Mouse (Mus musculus): ENCODE measurements around the gene Adgrl4.

Adgrl4 gene

GRCm38 (mm10) chr3:151437693-151438092, at the start of gene Adgrl4:
Gene Adgrl4, plus strand, starts transcription at chr3:151437887.
- in situ Hi-C loops (cut with MboI) = no loop called here

GRCm38 (mm10) chr3:151390912-151391311, 46.8 kb upstream of the Adgrl4 start:
- in situ Hi-C loops (cut with MboI) = no loop called here

GRCm38 (mm10) chr3:151392891-151393290, 44.8 kb upstream of the Adgrl4 start:
- in situ Hi-C loops (cut with MboI) = no loop called here

GRCm38 (mm10) chr3:151393330-151393729, 44.4 kb upstream of the Adgrl4 start:
- in situ Hi-C loops (cut with MboI) = no loop called here

GRCm38 (mm10) chr3:151399270-151399669, 38.4 kb upstream of the Adgrl4 start:
- in situ Hi-C loops (cut with MboI) = no loop called here

- in situ Hi-C loops (cut with MboI) = no loop called here
These were observed 26.7 kb upstream of the Adgrl4 start for GRCm38 (mm10) chr3:151411031-151411430.

- in situ Hi-C loops (cut with MboI) = no loop called here
These were observed 26.2 kb upstream of the Adgrl4 start for GRCm38 (mm10) chr3:151411488-151411887.

- in situ Hi-C loops (cut with MboI) = no loop called here
These were observed 20.8 kb upstream of the Adgrl4 start for GRCm38 (mm10) chr3:151416931-151417330.

GRCm38 (mm10) chr3:151417688-151418572, 19.8 kb upstream of the Adgrl4 start:
- in situ Hi-C loops (cut with MboI) = no loop called here

- in situ Hi-C loops (cut with MboI) = no loop called here
These were observed 13.1 kb upstream of the Adgrl4 start for GRCm38 (mm10) chr3:151424326-151425207.

GRCm38 (mm10) chr3:151430106-151430505, 7.6 kb upstream of the Adgrl4 start:
- in situ Hi-C loops (cut with MboI) = no loop called here

- in situ Hi-C loops (cut with MboI) = no loop called here
These were observed 6.2 kb upstream of the Adgrl4 start for GRCm38 (mm10) chr3:151431507-151431906.

- in situ Hi-C loops (cut with MboI) = no loop called here
These were observed 677 bp downstream of the Adgrl4 start for GRCm38 (mm10) chr3:151438364-151438763.

- in situ Hi-C loops (cut with MboI) = no loop called here
These were observed 2.3 kb downstream of the Adgrl4 start for GRCm38 (mm10) chr3:151439976-151440375.

GRCm38 (mm10) chr3:151442026-151442425, 4.3 kb downstream of the Adgrl4 start:
- in situ Hi-C loops (cut with MboI) = no loop called here

- in situ Hi-C loops (cut with MboI) = no loop called here
These were observed 5.8 kb downstream of the Adgrl4 start for GRCm38 (mm10) chr3:151443486-151443885.

GRCm38 (mm10) chr3:151444284-151444683, 6.6 kb downstream of the Adgrl4 start:
- in situ Hi-C loops (cut with MboI) = no loop called here

GRCm38 (mm10) chr3:151445936-151446335, 8.2 kb downstream of the Adgrl4 start:
- in situ Hi-C loops (cut with MboI) = no loop called here

- in situ Hi-C loops (cut with MboI) = no loop called here
These were observed 17.5 kb downstream of the Adgrl4 start for GRCm38 (mm10) chr3:151454985-151455701.

- in situ Hi-C loops (cut with MboI) = no loop called here
These were observed 21.9 kb downstream of the Adgrl4 start for GRCm38 (mm10) chr3:151459430-151460190.

- in situ Hi-C loops (cut with MboI) = no loop called here
These were observed 27.5 kb downstream of the Adgrl4 start for GRCm38 (mm10) chr3:151465215-151465614.
